Mouse (Mus musculus): Measurements from ENCODE around the gene U2af1l4. TPM values are rescaled to one million over a fixed set of nuclear protein-coding genes. Genes with fewer than 3 reads are reported as not detected.
A peak's percentile ranks its signal among the peaks of the same experiment; 100 is the strongest.

Gene U2af1l4
- total RNA-seq, 2 experiments from 2014 or later, result 70.5 to 72.7 TPM

DNA sequence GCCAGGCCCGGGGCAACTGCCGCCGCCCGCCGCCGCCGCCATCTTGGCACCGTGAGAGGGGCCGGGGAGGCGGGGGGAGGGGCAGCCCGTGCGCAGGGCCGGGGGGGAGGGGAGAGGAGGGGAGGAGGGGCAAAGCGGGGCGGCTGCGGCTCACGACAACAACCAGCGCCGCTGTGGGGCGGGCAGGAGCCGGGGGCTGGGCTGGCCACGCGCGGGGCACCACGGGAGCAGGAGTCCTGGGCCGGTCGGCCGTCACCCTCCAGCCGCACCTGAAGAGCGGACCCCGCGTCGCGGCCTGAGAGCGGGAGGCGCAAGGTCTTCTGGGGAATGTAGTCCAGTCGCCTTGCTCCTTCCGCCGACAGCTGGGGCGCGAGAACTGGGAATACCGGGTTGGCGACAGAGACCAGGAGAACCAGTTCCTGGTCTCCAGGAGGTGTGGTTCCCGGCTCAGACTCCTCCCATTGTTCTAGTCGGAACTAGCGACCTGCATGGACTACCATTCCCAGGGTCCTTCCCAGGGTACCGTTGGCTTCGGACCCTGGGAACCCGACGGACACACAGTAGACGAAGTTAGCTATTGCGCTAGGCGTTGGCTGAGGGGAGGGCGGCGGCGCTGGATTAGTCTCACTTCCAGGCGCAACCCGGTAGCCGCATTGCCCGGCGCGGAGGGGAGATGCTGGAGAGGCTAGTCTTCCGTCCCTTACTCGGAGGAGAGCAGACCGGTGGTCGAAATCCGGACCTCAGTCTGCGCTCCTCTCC is 25.8 kb downstream of the U2af1l4 start, which contains the start of gene Kmt2b:
Kmt2b (minus strand) TSS at position 51 of the 759 bp plus-strand sequence.
- DNase-seq, result peak; percentile 96

DNA sequence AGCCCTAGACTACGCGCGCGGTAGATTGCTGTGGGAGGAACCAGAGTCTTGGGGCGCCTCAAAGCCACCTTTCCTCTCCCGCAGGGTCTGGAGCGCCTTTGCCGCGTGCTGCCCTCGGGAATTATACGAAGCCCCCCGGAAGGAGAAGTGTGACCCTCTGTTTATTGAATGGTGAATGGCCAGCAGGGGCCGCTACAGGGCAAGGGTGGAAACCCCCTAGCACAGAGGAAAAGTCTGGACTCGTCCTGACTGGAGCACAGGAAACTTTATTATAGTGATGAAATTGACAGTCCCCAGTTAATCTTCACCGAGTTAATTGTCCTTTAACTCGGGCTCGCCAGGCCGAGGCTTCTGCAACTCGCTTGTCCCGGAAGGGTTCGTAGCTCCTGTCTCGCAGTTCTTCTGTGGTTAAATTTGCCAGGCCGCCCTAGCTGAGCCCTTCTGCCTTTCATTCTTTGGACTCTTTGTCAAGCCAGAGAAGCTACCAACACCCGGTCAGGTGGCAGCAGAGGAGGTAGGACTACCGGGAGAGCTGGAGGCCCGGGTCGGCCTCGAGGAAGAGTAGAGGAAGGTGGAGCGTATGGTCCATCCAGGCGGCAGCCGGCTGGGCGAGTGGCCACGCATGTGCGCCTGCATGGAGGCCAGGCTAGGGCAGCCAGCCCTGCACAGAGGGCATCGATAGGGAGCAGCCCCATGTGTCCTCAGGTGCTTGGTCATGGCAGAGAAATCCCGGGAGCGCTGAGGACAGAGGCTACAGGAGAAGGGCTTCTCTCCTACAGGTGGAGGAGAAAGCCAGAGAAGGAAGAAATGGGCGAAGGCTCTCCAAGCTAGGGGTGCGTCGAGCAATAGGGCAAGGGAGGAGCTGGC is 26.6 kb downstream of the U2af1l4 start:
- DNase-seq, result peak; percentile 91

DNA sequence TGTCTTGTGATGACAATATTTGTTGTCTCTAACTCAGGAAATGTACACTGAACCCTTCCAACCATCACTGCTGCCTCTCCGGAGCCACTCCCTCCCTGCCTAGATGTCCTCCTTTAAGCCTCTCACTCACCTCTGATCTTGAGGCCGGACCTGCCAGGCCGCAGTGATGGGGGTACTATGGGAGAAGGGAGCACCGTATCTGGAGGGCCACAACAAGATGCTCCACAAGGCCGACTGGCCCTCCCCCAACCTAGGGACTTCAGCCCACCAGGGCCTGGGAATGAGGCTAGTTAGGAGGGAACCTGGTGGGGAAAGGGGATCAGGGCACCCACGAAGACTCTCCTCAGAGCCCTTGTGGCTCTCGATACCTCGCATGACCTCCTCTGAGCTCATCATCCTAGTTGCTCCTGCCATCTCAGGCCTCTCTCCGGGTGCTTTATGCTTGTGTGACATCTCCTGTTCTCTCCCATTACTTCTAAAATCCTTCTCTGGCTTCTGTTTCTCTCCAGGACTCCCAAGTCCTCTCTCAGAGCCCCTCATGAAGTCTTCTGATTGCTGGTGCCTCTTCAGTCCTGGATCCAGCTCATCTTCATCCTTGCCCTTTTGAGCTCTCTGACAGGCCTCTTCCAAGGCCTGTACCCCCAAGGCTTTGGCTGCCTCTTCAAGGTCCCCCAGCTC is 28.0 kb downstream of the U2af1l4 start:
- no peak for DNase-seq

DNA sequence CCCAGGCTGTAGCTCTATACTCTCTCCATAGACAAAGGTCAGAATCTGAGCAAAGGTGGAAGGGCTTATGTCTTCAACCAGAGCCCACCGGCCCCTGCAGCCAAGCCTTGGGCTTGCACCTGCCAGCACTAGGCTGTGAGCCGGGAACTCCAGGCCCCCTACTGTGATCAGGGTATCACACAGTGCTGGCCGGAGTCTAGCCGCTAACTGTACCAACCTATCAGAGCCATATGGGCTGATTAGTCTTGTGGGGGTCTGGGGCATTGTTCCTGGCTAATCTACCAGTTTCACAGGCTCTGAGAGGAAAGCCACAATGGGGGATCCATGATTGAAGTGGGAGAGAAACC is 28.5 kb downstream of the U2af1l4 start:
- no peak for DNase-seq

DNA sequence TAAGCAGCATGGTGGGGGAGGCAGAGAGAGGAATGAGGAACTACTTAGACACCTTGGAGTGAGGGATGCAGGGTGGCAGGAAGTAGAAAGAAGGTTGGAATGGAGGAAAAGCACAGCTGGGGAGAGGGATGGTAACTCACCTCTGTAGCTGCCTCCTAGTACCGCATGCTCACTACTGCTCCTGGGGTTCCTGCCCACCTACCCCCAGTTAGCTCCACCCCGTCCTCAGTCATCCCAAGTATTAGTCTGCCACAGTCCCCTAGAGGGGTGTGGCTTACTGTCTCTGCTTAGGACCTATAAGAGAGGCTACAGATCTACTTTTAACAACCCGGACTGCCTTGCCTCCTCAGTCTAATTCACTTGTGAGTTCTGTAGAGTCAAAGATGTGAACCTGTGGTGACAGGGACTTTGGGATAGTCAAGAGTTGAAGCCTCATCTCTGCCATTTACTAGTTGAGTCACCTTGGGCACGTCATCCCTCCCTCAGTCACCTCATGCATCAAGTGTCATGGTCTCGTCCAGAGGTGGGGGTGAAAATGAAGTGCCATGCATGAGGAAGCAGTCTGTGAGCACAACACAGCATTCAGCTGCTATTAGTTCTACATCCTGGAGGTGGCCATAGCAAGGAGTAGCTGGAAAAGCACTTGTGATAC is 29.8 kb downstream of the U2af1l4 start:
- no peak for DNase-seq

DNA sequence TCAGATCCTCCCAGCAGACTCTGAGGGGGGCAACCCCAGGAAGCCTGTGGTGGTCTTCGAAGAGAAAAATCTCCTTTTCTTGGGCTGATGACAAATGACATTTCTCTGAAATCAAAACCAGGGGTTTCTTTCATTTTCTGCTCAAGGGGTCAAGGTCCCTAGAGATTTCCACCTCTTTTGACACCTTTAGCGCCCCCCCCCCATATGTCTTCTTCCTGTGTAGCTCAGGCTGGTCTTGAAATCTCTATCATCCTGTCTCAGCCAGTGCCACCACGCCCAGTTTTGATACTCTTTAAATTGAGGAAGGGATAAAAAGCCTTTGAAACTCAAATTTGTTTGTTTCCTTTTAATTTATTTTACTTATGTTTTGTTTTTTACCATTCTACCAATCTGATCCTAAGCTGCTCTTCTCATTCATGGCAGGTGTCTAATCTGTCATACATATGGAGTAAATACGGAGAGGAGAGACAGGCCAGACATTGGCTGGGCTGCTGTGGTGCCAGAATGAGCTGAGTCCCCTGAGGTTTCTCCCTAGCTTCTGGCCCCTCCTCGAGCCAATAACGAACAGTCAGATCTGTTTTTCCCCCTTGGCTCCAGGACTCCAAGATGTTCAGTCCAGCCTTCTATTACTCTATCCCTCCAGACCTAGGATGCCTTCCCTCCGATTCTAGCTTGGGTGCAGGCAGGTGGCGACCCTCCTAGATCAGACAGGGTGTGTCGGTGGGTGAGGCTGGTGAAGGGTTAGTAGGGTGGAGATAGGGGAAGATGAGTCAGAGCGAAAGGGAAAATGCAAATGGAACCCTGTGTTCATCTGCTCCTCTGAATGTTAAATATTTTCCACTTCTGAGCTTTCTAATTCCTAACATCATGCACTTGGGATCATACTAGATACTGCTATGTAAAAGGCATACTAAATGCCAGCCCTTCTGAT is 30.7 kb downstream of the U2af1l4 start:
- no peak for DNase-seq

DNA sequence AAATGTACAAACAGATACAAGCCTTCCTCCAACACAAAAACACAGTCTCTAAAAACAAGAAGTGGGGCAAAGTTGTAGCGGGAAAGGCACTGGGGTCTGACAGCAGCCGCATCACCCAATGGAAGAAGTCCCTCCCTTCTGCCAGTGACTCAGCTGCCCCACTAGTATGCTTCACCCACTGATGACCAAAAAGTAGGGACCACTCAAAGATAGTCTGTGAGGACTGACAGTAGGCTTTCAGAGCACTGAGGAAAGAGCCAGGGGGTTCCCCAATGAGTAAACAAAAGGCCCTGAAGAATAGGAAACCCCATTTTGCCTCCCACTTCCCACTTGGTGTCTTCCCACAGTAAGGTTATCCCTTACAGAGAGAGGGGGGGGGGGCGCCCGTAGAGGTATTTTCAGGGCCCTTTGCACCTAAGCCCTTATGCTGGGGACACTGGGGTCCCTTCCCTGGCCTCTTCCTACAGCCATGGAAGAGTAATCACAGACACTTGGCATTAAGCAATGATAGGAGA is 31.5 kb downstream of the U2af1l4 start:
- DNase-seq, result no peak

DNA sequence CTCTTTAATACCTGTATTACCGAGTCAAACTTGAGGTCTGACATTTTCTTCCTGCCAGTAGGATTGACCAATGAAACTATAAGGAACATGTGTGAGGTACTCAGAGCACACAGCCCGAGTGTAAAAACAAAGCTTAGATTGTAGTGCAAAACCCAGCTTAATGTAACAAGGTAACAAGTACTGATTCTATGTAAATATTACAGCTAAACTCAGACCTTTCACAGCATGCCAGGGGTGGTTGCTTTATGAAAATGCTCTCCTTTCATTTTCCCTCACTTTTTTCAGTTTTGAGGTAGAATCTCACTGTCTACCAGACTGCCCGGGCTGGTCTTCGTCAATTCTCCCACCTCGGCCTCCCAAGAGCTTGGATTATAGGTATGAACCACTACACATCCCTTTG is 33.0 kb downstream of the U2af1l4 start:
- no peak for DNase-seq

DNA sequence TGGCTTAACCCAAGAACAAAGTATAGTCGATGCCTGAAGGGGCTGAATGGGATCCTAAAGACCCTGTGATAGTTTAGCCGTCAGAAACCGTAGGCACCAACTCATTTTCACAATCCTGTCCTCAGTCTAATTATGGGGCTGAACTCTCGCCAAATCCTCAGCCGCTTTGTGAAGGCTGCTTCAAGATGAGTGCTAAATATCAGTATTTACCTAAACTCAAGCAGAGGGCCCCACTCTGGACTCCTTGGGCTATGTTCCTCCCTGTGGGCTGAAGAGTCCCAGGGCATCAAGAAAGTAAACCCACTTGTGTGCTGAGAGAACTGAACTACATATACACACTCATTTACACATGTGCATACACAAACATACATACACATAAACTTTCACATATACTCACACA is 33.7 kb downstream of the U2af1l4 start:
- DNase-seq, result no peak

DNA sequence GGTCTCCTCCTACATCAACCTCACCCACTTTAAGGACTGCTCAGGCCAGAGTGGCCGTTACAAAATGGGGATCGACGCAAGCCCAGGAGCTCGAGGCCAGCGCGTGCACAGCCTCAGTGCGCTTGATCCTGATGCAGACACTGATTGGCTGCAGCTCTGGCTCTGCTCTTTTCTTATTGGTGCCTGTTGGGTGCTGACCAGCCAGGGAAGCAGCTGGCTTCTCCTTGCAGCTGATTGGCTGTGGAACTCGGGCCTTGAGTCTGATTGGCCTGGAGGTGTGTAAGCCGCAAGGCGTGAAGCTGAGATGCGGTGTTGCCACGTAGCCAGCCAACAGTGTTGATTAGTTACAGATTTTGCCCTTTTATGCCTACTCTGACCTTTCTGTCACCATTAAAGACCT is 35.7 kb downstream of the U2af1l4 start, which contains the start of gene Zbtb32:
Zbtb32 (minus strand) TSS at position 124 of the 400 bp plus-strand sequence.
- no peak for DNase-seq

DNA sequence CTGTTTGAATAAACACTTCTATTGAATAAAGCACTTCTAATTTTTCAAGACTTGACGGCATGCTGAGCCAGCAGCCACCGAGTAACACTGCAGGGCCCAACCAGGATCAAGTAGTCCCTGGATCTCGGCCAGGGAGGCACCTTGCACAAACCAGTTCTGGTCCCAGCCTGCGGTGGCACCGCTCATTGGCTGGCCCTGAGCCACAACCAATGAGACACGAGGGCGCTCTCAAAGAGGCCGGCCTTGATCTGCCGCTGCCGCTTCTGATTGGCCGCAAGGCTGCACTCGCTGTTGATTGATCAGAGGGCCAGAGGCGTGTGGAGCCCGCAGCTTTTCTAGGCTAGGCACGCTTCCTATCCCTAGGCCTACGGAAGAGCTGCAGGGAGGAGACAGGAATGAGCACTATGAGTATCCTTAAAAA is 36.8 kb downstream of the U2af1l4 start:
- peak; percentile 93 for DNase-seq

DNA sequence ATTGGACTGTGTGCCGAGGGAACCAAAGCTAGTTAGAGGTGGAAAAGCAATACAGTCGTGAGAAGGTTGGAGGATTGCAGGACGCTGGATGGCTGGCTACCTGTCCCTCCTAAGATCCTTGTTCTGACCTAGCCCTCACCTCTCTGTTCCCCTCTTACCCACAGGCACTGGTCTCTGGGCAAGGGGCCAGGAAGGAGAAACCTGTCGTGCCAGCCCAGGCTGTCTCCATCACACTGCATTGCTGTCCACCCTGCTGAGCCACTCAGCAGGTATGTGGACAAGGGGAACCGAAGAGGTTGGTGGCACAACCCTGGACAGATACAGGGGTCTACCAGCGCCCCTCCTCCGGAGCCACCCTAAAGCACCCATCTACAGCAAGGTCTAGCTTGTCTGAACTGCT is 37.5 kb downstream of the U2af1l4 start:
- no peak for DNase-seq

DNA sequence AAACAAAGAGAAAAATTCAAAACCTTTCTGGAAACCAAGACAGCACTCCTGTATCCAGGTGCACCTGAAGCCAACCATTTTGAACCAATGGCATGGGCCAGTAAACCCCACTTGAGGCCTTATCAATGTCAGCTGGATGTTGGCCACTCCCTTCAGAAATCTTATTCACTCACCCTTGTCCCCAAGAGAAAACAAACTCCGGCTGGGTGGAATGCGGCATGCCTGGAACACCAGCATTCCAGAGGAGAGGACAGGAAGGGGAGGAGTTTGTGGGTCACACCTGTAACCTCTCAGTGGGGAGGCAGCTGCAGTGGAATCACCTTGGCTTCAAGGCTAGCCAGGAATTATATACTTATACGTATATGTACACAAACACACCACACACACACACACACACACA is 39.5 kb downstream of the U2af1l4 start:
- DNase-seq, result no peak

DNA sequence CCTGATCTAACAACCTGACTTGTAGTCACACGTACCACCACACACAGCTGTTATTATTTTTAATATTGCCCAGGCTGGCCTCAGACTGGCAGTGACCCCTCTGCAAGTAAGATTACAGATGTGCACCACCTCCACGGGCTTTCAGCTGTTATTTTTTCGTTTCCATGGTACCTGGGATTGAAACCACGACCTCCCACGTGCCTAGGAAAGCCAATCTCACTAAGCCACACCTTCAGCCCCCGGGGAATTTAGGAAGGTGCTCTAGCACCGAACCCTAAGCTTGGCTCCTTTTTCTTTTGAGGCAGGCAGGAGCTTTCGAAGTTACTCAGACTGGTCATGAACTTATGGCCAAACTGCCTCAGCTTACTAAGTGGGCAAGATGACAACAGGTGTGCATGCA is 41.3 kb downstream of the U2af1l4 start:
- DNase-seq, result no peak

DNA sequence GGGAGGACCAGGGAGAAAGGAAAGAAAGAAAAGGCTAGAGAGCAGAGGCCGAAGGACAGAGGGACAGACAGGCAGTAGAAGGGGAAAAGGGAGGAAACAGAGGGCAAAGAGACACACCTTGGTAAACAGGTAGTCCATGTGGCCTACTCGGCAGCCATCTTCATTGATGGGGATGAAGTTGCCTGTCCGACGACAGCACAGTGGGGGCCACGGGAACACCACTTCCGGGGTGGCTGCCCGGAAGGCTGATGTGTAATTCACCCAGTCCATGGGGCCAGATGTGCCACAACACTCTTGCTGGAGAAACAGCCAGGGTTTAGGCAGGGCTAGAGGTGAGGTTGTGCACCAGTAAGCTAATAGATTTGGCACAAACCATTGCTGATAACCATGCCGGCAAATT is 41.8 kb downstream of the U2af1l4 start:
- DNase-seq, result no peak

DNA sequence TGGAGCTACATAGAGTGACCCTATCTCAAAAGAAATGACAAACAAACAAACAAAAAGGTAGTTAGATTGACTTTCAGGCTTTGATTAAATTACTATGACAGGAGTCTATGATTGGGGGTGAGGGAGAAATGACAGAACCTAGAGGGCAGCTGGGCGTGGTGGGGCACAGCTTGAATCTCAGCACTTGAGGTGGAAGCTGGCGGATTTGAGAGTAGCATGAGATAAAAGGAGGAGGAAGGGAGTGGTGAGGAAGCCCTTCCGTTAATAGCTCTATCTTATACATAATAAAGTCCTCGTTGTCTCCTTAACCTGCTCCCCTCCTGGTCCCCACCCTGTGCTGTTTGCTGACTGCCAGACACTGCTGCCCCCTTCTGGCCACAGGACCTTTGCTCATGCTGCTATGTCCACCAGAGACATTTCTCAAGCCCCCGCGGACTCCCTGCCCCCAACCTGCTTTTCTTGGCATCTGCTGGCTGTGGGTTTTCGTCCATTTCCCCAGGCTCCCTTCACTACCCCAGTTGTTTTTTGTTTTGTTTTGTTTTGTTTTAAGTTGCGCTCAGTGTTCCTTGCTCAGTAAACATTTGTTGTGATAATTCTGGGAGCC is 44.7 kb downstream of the U2af1l4 start:
- peak; percentile 73 for DNase-seq

DNA sequence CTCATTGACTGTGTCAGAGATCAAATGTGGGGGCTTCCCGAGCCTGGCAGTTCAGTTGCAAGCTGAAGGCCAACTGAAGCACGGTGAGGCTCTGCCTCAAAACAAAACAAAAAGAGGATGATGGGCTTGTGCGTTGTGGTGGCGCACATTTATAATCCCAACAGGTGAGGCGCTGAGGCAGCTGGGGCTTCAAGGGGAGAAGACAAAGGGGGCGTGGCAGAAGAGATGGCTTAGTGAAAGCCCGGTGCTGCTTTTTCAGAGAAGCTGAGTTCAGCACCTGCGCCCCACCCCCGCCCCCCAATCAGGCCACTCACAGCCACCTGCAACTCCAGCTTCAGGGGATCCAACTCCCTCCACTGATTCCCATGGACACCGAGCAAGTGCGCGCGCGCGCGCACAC is 45.4 kb downstream of the U2af1l4 start:
- DNase-seq, result no peak

DNA sequence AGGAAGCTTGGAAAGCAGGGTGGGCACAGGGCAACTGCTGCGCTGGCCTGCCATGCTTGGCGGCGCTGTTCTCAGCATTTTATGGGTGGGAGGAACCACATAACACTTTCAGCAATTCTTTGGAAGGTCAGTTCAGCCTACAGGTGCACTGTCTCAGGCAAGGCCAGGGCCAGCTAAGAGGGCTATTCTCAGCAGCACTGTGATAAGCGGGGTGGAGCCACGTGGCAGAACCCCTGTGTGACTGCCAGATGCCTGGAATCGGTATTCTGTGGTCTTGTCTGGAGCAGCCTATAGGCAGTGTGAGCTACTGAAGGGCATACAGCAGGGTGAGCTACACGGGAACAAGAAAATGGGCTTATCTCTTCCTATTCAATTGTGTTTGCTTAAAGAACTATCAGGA is 46.9 kb downstream of the U2af1l4 start:
- peak; percentile 63 for DNase-seq

DNA sequence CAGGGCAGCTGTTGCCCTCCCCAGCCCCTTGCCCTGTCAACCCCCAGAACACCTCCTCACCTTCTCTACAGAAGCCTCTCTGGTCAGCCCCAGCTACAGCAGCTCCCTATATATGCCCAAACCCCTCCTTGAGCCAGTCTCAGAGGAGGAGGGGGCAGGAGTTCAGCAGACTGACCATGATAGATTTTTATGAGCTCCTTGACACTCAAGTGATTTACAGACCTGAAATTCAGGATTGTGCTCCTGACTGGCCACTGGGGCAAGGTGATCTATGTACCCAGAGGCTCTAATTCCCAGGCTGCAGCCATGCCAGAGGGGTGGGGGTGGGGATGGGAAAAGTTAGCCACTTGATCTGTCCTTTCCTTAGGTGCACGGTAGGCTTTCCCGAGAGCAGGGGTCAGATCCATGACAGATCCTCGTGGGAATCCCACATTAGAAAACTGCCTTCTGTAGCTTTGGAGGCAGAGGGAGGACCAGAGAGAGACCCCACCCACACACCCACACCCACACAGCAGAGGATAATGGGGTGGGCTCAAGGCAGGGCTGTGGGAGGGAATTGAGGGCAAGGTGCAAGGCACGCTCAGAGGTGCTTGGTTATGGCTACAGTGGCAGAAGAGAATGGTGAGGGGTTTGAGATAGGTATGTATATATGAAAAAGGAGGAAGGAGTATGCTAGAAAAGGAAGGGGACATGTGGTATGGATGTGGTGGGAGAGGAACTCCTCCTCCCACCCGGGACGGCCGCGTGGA is 49.7 kb downstream of the U2af1l4 start, which contains the start of gene Upk1a:
Upk1a (minus strand) TSS at position 194 of the 749 bp plus-strand sequence.
- DNase-seq, result no peak
